Mouse (Mus musculus): ENCODE measurements around the gene Tmem144. TPM values are rescaled to one million over a fixed set of nuclear protein-coding genes. Genes with fewer than 3 reads are reported as not detected.

The Tmem144 gene
- polyA plus RNA-seq, 1 experiment from 2014 or later: 1.9 TPM

- no peak overlapping the region for H3K4me3 ChIP-seq
- DNase-seq (ENCODE audit: low spot score): no peak
- WGBS: 87% methylated on average over 2 of the region's 2 CpGs
- H3K4me1 ChIP-seq (replicated peaks): peaks cover 8% of the 10 kb centered on the region
- H3K36me3 ChIP-seq: no peaks in the 10 kb centered on the region
- no peak overlapping the region for H3K27ac ChIP-seq
- H3K27me3 ChIP-seq (ENCODE audit: insufficient read depth, poor library complexity, severe bottlenecking): no peaks in the 10 kb centered on the region
- no peaks in the 10 kb centered on the region for H3K9me3 ChIP-seq
Measured at GRCm38 (mm10) chr3:79849621-79850020, 3.0 kb downstream of the Tmem144 start.

- 52% methylated on average over 4 of the region's 4 CpGs for WGBS
- no peak for DNase-seq (ENCODE audit: low spot score)
- H3K27ac ChIP-seq: no peak overlapping the region
- H3K4me1 ChIP-seq (replicated peaks): peaks cover 8% of the 10 kb centered on the region
- H3K9me3 ChIP-seq: no peaks in the 10 kb centered on the region
- H3K4me3 ChIP-seq: no peak overlapping the region
- H3K27me3 ChIP-seq (ENCODE audit: insufficient read depth, poor library complexity, severe bottlenecking): no peaks in the 10 kb centered on the region
- no peaks in the 10 kb centered on the region for H3K36me3 ChIP-seq
Measured at GRCm38 (mm10) chr3:79848841-79849240, 3.7 kb downstream of the Tmem144 start.

- no peak for DNase-seq (ENCODE audit: low spot score)
- no peak overlapping the region for H3K27ac ChIP-seq
- H3K36me3 ChIP-seq: no peaks in the 10 kb centered on the region
- H3K4me1 ChIP-seq (replicated peaks): peaks cover 2% of the 10 kb centered on the region; the same call in 1 of the 2 replicates
- no peak overlapping the region for H3K4me3 ChIP-seq
- 83% methylated on average over 5 of the region's 5 CpGs for WGBS
- no peaks in the 10 kb centered on the region for H3K27me3 ChIP-seq (ENCODE audit: insufficient read depth, poor library complexity, severe bottlenecking)
- no peaks in the 10 kb centered on the region for H3K9me3 ChIP-seq
Measured at GRCm38 (mm10) chr3:79846633-79847032, 5.9 kb downstream of the Tmem144 start.

- Histone ChIP-seq H3K36me3 (no peaks in the 10 kb centered on the region), H3K4me3 (no peak overlapping the region), H3K27ac (no peak overlapping the region), H3K9me3 (no peaks in the 10 kb centered on the region), H3K27me3 (ENCODE audit: insufficient read depth, poor library complexity, severe bottlenecking) (no peaks in the 10 kb centered on the region), H3K4me1 (replicated peaks) (peaks cover 2% of the 10 kb centered on the region; the same call in 1 of the 2 replicates)
- no peak for DNase-seq (ENCODE audit: low spot score)
- WGBS: 91% methylated on average over 9 of the region's 9 CpGs
Measured at GRCm38 (mm10) chr3:79843999-79844398, 8.6 kb downstream of the Tmem144 start.

- DNase-seq (ENCODE audit: low spot score): peak; percentile 76
- Histone ChIP-seq H3K4me3 (peak overlapping the region; percentile 63), H3K36me3 (no peaks in the 10 kb centered on the region), H3K27me3 (ENCODE audit: insufficient read depth, poor library complexity, severe bottlenecking) (no peaks in the 10 kb centered on the region), H3K9me3 (no peaks in the 10 kb centered on the region), H3K27ac (peak overlapping the region; percentile 84), H3K4me1 (replicated peaks) (peaks cover 2% of the 10 kb centered on the region; the same call in 1 of the 2 replicates)
- under 1% methylated on average over 19 of the region's 19 CpGs for WGBS
Measured at GRCm38 (mm10) chr3:79842616-79843016, 10.0 kb downstream of the Tmem144 start.

- Histone ChIP-seq H3K27me3 (ENCODE audit: insufficient read depth, poor library complexity, severe bottlenecking) (no peaks in the 10 kb centered on the region), H3K4me3 (peak overlapping the region; percentile 63), H3K4me1 (replicated peaks) (peaks cover 2% of the 10 kb centered on the region; the same call in 1 of the 2 replicates), H3K36me3 (no peaks in the 10 kb centered on the region), H3K27ac (peak overlapping the region; percentile 84), H3K9me3 (no peaks in the 10 kb centered on the region)
- peak; percentile 61 for DNase-seq (ENCODE audit: low spot score)
- WGBS: 10% methylated on average over 12 of the region's 12 CpGs
Measured at GRCm38 (mm10) chr3:79842165-79842564, 10.4 kb downstream of the Tmem144 start.

GRCm38 (mm10) chr3:79841475-79841874 is 11.1 kb downstream of the Tmem144 start:
- Histone ChIP-seq H3K36me3 (no peaks in the 10 kb centered on the region), H3K4me3 (peak overlapping the region; percentile 63; the same call in 1 of the 2 replicates), H3K27ac (no peak overlapping the region), H3K4me1 (replicated peaks) (peaks cover 2% of the 10 kb centered on the region; the same call in 1 of the 2 replicates), H3K9me3 (no peaks in the 10 kb centered on the region), H3K27me3 (ENCODE audit: insufficient read depth, poor library complexity, severe bottlenecking) (no peaks in the 10 kb centered on the region)
- DNase-seq (ENCODE audit: low spot score): no peak
- WGBS: 89% methylated on average over 6 of the region's 6 CpGs

- DNase-seq (ENCODE audit: low spot score): no peak
- H3K4me3 ChIP-seq: no peak overlapping the region
- H3K36me3 ChIP-seq: no peaks in the 10 kb centered on the region
- 56% methylated on average over 6 of the region's 6 CpGs for WGBS
- H3K9me3 ChIP-seq: no peaks in the 10 kb centered on the region
- no peak overlapping the region for H3K27ac ChIP-seq
- H3K4me1 ChIP-seq (replicated peaks): peaks cover 2% of the 10 kb centered on the region; the same call in 1 of the 2 replicates
- no peaks in the 10 kb centered on the region for H3K27me3 ChIP-seq (ENCODE audit: insufficient read depth, poor library complexity, severe bottlenecking)
Measured at GRCm38 (mm10) chr3:79838751-79839150, 13.8 kb downstream of the Tmem144 start.

- no peaks in the 10 kb centered on the region for H3K9me3 ChIP-seq
- no peaks in the 10 kb centered on the region for H3K27me3 ChIP-seq (ENCODE audit: insufficient read depth, poor library complexity, severe bottlenecking)
- H3K27ac ChIP-seq: no peak overlapping the region
- DNase-seq (ENCODE audit: low spot score): no peak
- H3K4me1 ChIP-seq (replicated peaks): no peaks in the 10 kb centered on the region
- no peak overlapping the region for H3K4me3 ChIP-seq
- H3K36me3 ChIP-seq: no peaks in the 10 kb centered on the region
Measured at GRCm38 (mm10) chr3:79829289-79829688, 23.3 kb downstream of the Tmem144 start.

GRCm38 (mm10) chr3:79825067-79825780 is 27.3 kb downstream of the Tmem144 start:
- no peaks in the 10 kb centered on the region for H3K36me3 ChIP-seq
- WGBS: 93% methylated on average over 14 of the region's 14 CpGs
- H3K27ac ChIP-seq: no peak overlapping the region
- H3K4me3 ChIP-seq: no peak overlapping the region
- H3K9me3 ChIP-seq: no peaks in the 10 kb centered on the region
- DNase-seq (ENCODE audit: low spot score): no peak
- H3K4me1 ChIP-seq (replicated peaks): no peaks in the 10 kb centered on the region
- H3K27me3 ChIP-seq (ENCODE audit: insufficient read depth, poor library complexity, severe bottlenecking): no peaks in the 10 kb centered on the region

- Histone ChIP-seq H3K27me3 (ENCODE audit: insufficient read depth, poor library complexity, severe bottlenecking) (no peaks in the 10 kb centered on the region), H3K9me3 (no peaks in the 10 kb centered on the region), H3K27ac (no peak overlapping the region), H3K36me3 (no peaks in the 10 kb centered on the region), H3K4me1 (replicated peaks) (no peaks in the 10 kb centered on the region), H3K4me3 (no peak overlapping the region)
- WGBS: 97% methylated on average over 7 of the region's 7 CpGs
- no peak for DNase-seq (ENCODE audit: low spot score)
Measured at GRCm38 (mm10) chr3:79823176-79823575, 29.4 kb downstream of the Tmem144 start.

- Histone ChIP-seq H3K9me3 (no peaks in the 10 kb centered on the region), H3K4me3 (no peak overlapping the region), H3K4me1 (replicated peaks) (no peaks in the 10 kb centered on the region), H3K27me3 (ENCODE audit: insufficient read depth, poor library complexity, severe bottlenecking) (no peaks in the 10 kb centered on the region), H3K27ac (no peak overlapping the region), H3K36me3 (no peaks in the 10 kb centered on the region)
- DNase-seq (ENCODE audit: low spot score): no peak
- 91% methylated on average over 16 of the region's 16 CpGs for WGBS
Measured at GRCm38 (mm10) chr3:79821131-79821530, 31.4 kb downstream of the Tmem144 start.

- no peak overlapping the region for H3K4me3 ChIP-seq
- 85% methylated on average over 14 of the region's 14 CpGs for WGBS
- no peaks in the 10 kb centered on the region for H3K9me3 ChIP-seq
- H3K4me1 ChIP-seq (replicated peaks): no peaks in the 10 kb centered on the region
- H3K27ac ChIP-seq: no peak overlapping the region
- no peaks in the 10 kb centered on the region for H3K36me3 ChIP-seq
- no peak for DNase-seq (ENCODE audit: low spot score)
- H3K27me3 ChIP-seq (ENCODE audit: insufficient read depth, poor library complexity, severe bottlenecking): no peaks in the 10 kb centered on the region
Measured at GRCm38 (mm10) chr3:79818202-79818995, 34.2 kb downstream of the Tmem144 start.

Data from hindbrain, embryonic 10.5 days (tissue).